Mouse (Mus musculus) liver, embryonic 13.5 days (tissue): ENCODE measurements around the gene Maml1. TPM values are rescaled to one million over a fixed set of nuclear protein-coding genes. Genes with fewer than 3 reads are reported as not detected.
A peak's percentile ranks its signal among the peaks of the same experiment; 100 is the strongest.

Experiments
- ATAC-seq: fragments of 200-750 bp; cut with Nextera tagmentation; 2 replicates; pipeline ENCODE4 v1.8.0; 2017; ENCODE audit warnings: low read depth, mild to moderate bottlenecking, moderate number of reproducible peaks, moderate library complexity
- DNase-seq: peaks from one replicate; pipeline ENCODE4 v3.0.0; 2022
- H3K27ac ChIP-seq: fragments of 300-500 bp; sonication (generic); 2 replicates; pipeline ENCODE4 v1.5.1; 2015; ENCODE audit warnings: moderate library complexity, mild to moderate bottlenecking, inconsistent platforms
- H3K27me3 ChIP-seq: fragments of 300-500 bp; sonication (generic); 2 replicates; pipeline ENCODE4 v1.6.1; 2015; ENCODE audit warnings: mild to moderate bottlenecking, inconsistent platforms
- H3K36me3 ChIP-seq: fragments of 300-500 bp; sonication (generic); 2 replicates; pipeline ENCODE4 v1.6.1; 2015; ENCODE audit warnings: mild to moderate bottlenecking, inconsistent platforms
- H3K4me1 ChIP-seq: fragments of 300-500 bp; sonication (generic); replicated peaks from 2 replicates; pipeline ENCODE4 v1.6.1; 2015; ENCODE audit warnings: inconsistent platforms
- H3K4me2 ChIP-seq: fragments of 300-500 bp; sonication (generic); 2 replicates; pipeline ENCODE4 v1.6.1; 2015; ENCODE audit warnings: inconsistent platforms, mild to moderate bottlenecking, moderate library complexity
- H3K4me3 ChIP-seq: fragments of 300-500 bp; sonication (generic); replicated peaks from 2 replicates; pipeline ENCODE4 v1.5.1; 2015; ENCODE audit warnings: mild to moderate bottlenecking, inconsistent platforms
- H3K9ac ChIP-seq: fragments of 300-500 bp; sonication (generic); 2 replicates; pipeline ENCODE4 v1.6.1; 2015; ENCODE audit warnings: mild to moderate bottlenecking, inconsistent platforms
- H3K9me3 ChIP-seq: fragments of 300-500 bp; sonication (generic); replicated peaks from 2 replicates; pipeline ENCODE4 v1.6.1; 2016; ENCODE audit warnings: inconsistent platforms
- WGBS: fragments of 180-500 bp; shearing (Covaris S2); methylation state at CpG from one replicate; pipeline ENCODE4 v1.1.7; 2015; ENCODE audit not compliant: insufficient replicate concordance; 5-methylcytosine and 5-hydroxymethylcytosine counted together
- polyA plus RNA-seq: library from polyadenylated mRNA; unstranded; fragments of >200 nt; fragmentation: Nextera tagmentation; extraction: Ambion mirVana; gene quantifications from 2 replicates; pipeline ENCODE4 v1.2.1, GENCODE M21; 2015

Gene Maml1
- polyA plus RNA-seq, 1 experiment from 2014 or later, result 1.4 TPM

GRCm38 (mm10) chr11:50279005-50279404 is 13.1 kb downstream of the Maml1 start:
- Histone ChIP-seq H3K4me2 (no peak overlapping the region), H3K36me3 (peaks cover 16% of the 10 kb centered on the region), H3K9ac (no peak overlapping the region), H3K9me3 (no peaks in the 10 kb centered on the region), H3K4me1 (peaks cover 24% of the 10 kb centered on the region), H3K27me3 (no peaks in the 10 kb centered on the region), H3K27ac (no peak overlapping the region), H3K4me3 (no peak overlapping the region)
- no peak for ATAC-seq
- no peak for DNase-seq
- WGBS, result 83% methylated on average over 4 of the region's 4 CpGs

- Histone ChIP-seq H3K27me3 (no peaks in the 10 kb centered on the region), H3K4me1 (peaks cover 24% of the 10 kb centered on the region), H3K9me3 (no peaks in the 10 kb centered on the region), H3K27ac (no peak overlapping the region), H3K9ac (no peak overlapping the region), H3K36me3 (peaks cover 16% of the 10 kb centered on the region), H3K4me2 (no peak overlapping the region), H3K4me3 (no peak overlapping the region)
- 82% methylated on average over 6 of the region's 6 CpGs for WGBS
- ATAC-seq (no peak), DNase-seq (no peak)
Observed at GRCm38 (mm10) chr11:50277706-50278105, 14.4 kb downstream of the Maml1 start.

- Histone ChIP-seq H3K4me1 (peaks cover 24% of the 10 kb centered on the region), H3K4me2 (no peak overlapping the region), H3K27me3 (no peaks in the 10 kb centered on the region), H3K9ac (no peak overlapping the region), H3K4me3 (no peak overlapping the region), H3K27ac (no peak overlapping the region), H3K9me3 (no peaks in the 10 kb centered on the region), H3K36me3 (peaks cover 16% of the 10 kb centered on the region)
- ATAC-seq, result no peak
- DNase-seq, result no peak
Observed at GRCm38 (mm10) chr11:50277025-50277424, 15.1 kb downstream of the Maml1 start.

- no peak overlapping the region for H3K9ac ChIP-seq
- H3K4me1 ChIP-seq, result peaks cover 23% of the 10 kb centered on the region
- peaks cover 11% of the 10 kb centered on the region for H3K36me3 ChIP-seq
- no peaks in the 10 kb centered on the region for H3K27me3 ChIP-seq
- no peaks in the 10 kb centered on the region for H3K9me3 ChIP-seq
- 44% methylated on average over 5 of the region's 5 CpGs for WGBS
- no peak overlapping the region; the same call in 1 of the 2 replicates for H3K27ac ChIP-seq
- H3K4me2 ChIP-seq, result no peak overlapping the region
- ATAC-seq (peak; percentile 42), DNase-seq (no peak)
- H3K4me3 ChIP-seq, result no peak overlapping the region
Observed at GRCm38 (mm10) chr11:50275568-50276151, 16.5 kb downstream of the Maml1 start.

GRCm38 (mm10) chr11:50275077-50275476 is 17.0 kb downstream of the Maml1 start:
- peaks cover 10% of the 10 kb centered on the region; the same call in 1 of the 2 replicates for H3K36me3 ChIP-seq
- H3K4me2 ChIP-seq, result no peak overlapping the region
- 35% methylated on average over 2 of the region's 2 CpGs for WGBS
- H3K27ac ChIP-seq, result no peak overlapping the region
- H3K9ac ChIP-seq, result no peak overlapping the region
- no peaks in the 10 kb centered on the region for H3K27me3 ChIP-seq
- H3K4me3 ChIP-seq, result no peak overlapping the region
- DNase-seq (no peak), ATAC-seq (no peak)
- H3K4me1 ChIP-seq, result peaks cover 18% of the 10 kb centered on the region
- H3K9me3 ChIP-seq, result no peaks in the 10 kb centered on the region

GRCm38 (mm10) chr11:50272819-50273218 is 19.3 kb downstream of the Maml1 start:
- Histone ChIP-seq H3K4me1 (peaks cover 15% of the 10 kb centered on the region), H3K36me3 (peaks cover 7% of the 10 kb centered on the region; the same call in 1 of the 2 replicates), H3K4me2 (no peak overlapping the region), H3K9ac (no peak overlapping the region), H3K9me3 (no peaks in the 10 kb centered on the region), H3K4me3 (no peak overlapping the region), H3K27me3 (no peaks in the 10 kb centered on the region), H3K27ac (no peak overlapping the region)
- DNase-seq, result no peak
- no peak for ATAC-seq
- 67% methylated on average over 2 of the region's 2 CpGs for WGBS

GRCm38 (mm10) chr11:50269885-50270284 is 22.2 kb downstream of the Maml1 start:
- peaks cover 9% of the 10 kb centered on the region for H3K4me1 ChIP-seq
- peaks cover 28% of the 10 kb centered on the region for H3K36me3 ChIP-seq
- no peak overlapping the region for H3K4me2 ChIP-seq
- no peak overlapping the region for H3K4me3 ChIP-seq
- DNase-seq (no peak), ATAC-seq (no peak)
- H3K9me3 ChIP-seq, result no peaks in the 10 kb centered on the region
- H3K9ac ChIP-seq, result no peak overlapping the region
- 81% methylated on average over 1 of the region's 1 CpGs for WGBS
- H3K27me3 ChIP-seq, result no peaks in the 10 kb centered on the region
- no peak overlapping the region for H3K27ac ChIP-seq

GRCm38 (mm10) chr11:50269163-50269562 is 22.9 kb downstream of the Maml1 start:
- DNase-seq (no peak), ATAC-seq (no peak)
- no peaks in the 10 kb centered on the region for H3K9me3 ChIP-seq
- H3K4me1 ChIP-seq, result peaks cover 5% of the 10 kb centered on the region
- H3K4me2 ChIP-seq, result no peak overlapping the region
- H3K27me3 ChIP-seq, result no peaks in the 10 kb centered on the region
- H3K4me3 ChIP-seq, result no peak overlapping the region
- H3K9ac ChIP-seq, result no peak overlapping the region
- H3K27ac ChIP-seq, result no peak overlapping the region
- H3K36me3 ChIP-seq, result peaks cover 36% of the 10 kb centered on the region
- WGBS, result 77% methylated on average over 2 of the region's 2 CpGs

GRCm38 (mm10) chr11:50266997-50267396 is 25.1 kb downstream of the Maml1 start:
- ATAC-seq (no peak), DNase-seq (no peak)
- Histone ChIP-seq H3K4me3 (no peak overlapping the region), H3K36me3 (peaks cover 51% of the 10 kb centered on the region), H3K9ac (no peak overlapping the region), H3K4me2 (no peak overlapping the region), H3K27ac (no peak overlapping the region), H3K27me3 (no peaks in the 10 kb centered on the region), H3K4me1 (peaks cover 5% of the 10 kb centered on the region), H3K9me3 (no peaks in the 10 kb centered on the region)
- WGBS, result 73% methylated on average over 3 of the region's 3 CpGs

GRCm38 (mm10) chr11:50265931-50266330 is 26.2 kb downstream of the Maml1 start:
- Histone ChIP-seq H3K27me3 (no peaks in the 10 kb centered on the region), H3K27ac (no peak overlapping the region), H3K9me3 (no peaks in the 10 kb centered on the region), H3K4me3 (no peak overlapping the region), H3K36me3 (peaks cover 62% of the 10 kb centered on the region), H3K4me1 (peaks cover 5% of the 10 kb centered on the region), H3K4me2 (no peak overlapping the region), H3K9ac (no peak overlapping the region)
- DNase-seq (no peak), ATAC-seq (no peak)
- WGBS, result 83% methylated on average over 8 of the region's 8 CpGs

- 83% methylated on average over 3 of the region's 3 CpGs for WGBS
Observed at GRCm38 (mm10) chr11:50263198-50263597, 28.9 kb downstream of the Maml1 start.

GRCm38 (mm10) chr11:50262020-50262419 is 30.1 kb downstream of the Maml1 start:
- no peak for DNase-seq
- peaks cover 1% of the 10 kb centered on the region for H3K4me1 ChIP-seq
- H3K27me3 ChIP-seq, result no peaks in the 10 kb centered on the region
- WGBS, result 78% methylated on average over 4 of the region's 4 CpGs
- no peak for ATAC-seq
- no peak overlapping the region for H3K9ac ChIP-seq
- no peak overlapping the region for H3K4me3 ChIP-seq
- H3K36me3 ChIP-seq, result peaks cover 93% of the 10 kb centered on the region
- H3K9me3 ChIP-seq, result no peaks in the 10 kb centered on the region
- H3K27ac ChIP-seq, result no peak overlapping the region
- H3K4me2 ChIP-seq, result no peak overlapping the region

More at GRCm38 (mm10) chr11:50263198-50263597, 28.9 kb downstream of the Maml1 start:
- Histone ChIP-seq H3K36me3 (peaks cover 89% of the 10 kb centered on the region), H3K9me3 (no peaks in the 10 kb centered on the region), H3K4me1 (peaks cover 5% of the 10 kb centered on the region), H3K4me3 (no peak overlapping the region), H3K9ac (no peak overlapping the region), H3K27ac (no peak overlapping the region), H3K27me3 (no peaks in the 10 kb centered on the region), H3K4me2 (no peak overlapping the region)
- DNase-seq, result no peak
- ATAC-seq, result no peak
